Mouse (Mus musculus) midbrain, postnatal 0 days (tissue): Measurements from ENCODE around the gene Sf3a3. TPM values are rescaled to one million over a fixed set of nuclear protein-coding genes. Genes with fewer than 3 reads are reported as not detected.

ENCODE experiments used
- ATAC-seq: fragments of 200-750 bp; cut with Nextera tagmentation; 2 replicates; pipeline ENCODE4 v1.8.0; 2017; ENCODE audit warnings: moderate number of reproducible peaks, mild to moderate bottlenecking, moderate TSS enrichment, moderate library complexity; ENCODE audit not compliant: low FRiP score
- DNase-seq: peaks from one replicate; pipeline ENCODE4 v3.0.0-alpha.2; 2015; ENCODE audit warnings: low spot score
- H3K27ac ChIP-seq: fragments of 300-500 bp; sonication (generic); 2 replicates; pipeline ENCODE4 v1.5.1; 2014; ENCODE audit warnings: low read depth, mild to moderate bottlenecking, low read length, mixed read lengths
- H3K27me3 ChIP-seq: fragments of 300-500 bp; sonication (generic); 2 replicates; pipeline ENCODE4 v1.6.1; 2014; ENCODE audit warnings: low read length, control low read depth, mixed read lengths; ENCODE audit not compliant: insufficient read depth
- H3K36me3 ChIP-seq: fragments of 300-500 bp; sonication (generic); 2 replicates; pipeline ENCODE4 v1.6.1; 2014; ENCODE audit warnings: low read length, control low read depth, mixed read lengths; ENCODE audit not compliant: insufficient read depth
- H3K4me1 ChIP-seq: fragments of 300-500 bp; sonication (generic); 2 replicates; pipeline ENCODE4 v1.6.1; 2014; ENCODE audit warnings: mild to moderate bottlenecking, control low read depth, antibody characterized with exemption, low read length, mixed read lengths; ENCODE audit not compliant: insufficient read depth
- H3K4me2 ChIP-seq: fragments of 300-500 bp; sonication (generic); 2 replicates; pipeline ENCODE4 v1.6.1; 2014; ENCODE audit warnings: low read depth, mild to moderate bottlenecking, low read length, mixed read lengths; ENCODE audit not compliant: poor library complexity, severe bottlenecking
- H3K4me3 ChIP-seq: fragments of 300-500 bp; sonication (generic); 2 replicates; pipeline ENCODE4 v1.5.1; 2014; ENCODE audit warnings: low read depth, mild to moderate bottlenecking, low read length, moderate library complexity
- H3K9ac ChIP-seq: fragments of 300-500 bp; sonication (generic); replicated peaks from 2 replicates; pipeline ENCODE4 v1.6.1; 2014; ENCODE audit warnings: mild to moderate bottlenecking, low read length, moderate library complexity, mixed read lengths; ENCODE audit not compliant: poor library complexity, severe bottlenecking
- H3K9me3 ChIP-seq: fragments of 300-500 bp; sonication (generic); 2 replicates; pipeline ENCODE4 v1.6.1; 2016; ENCODE audit warnings: low read length, control low read depth
- CTCF ChIP-seq: IDR thresholded peaks from 2 replicates; pipeline ENCODE4 v1.5.1; 2016; ENCODE audit warnings: antibody characterized with exemption, mild to moderate bottlenecking
- WGBS: fragments of 180-500 bp; shearing (Covaris S2); extraction: QIAGEN DNeasy Blood & Tissue Kit; methylation state at CpG from one replicate; pipeline ENCODE4 v1.1.7; 2014; 5-methylcytosine and 5-hydroxymethylcytosine counted together
- polyA plus RNA-seq: library from polyadenylated mRNA; unstranded; fragments of >200 nt; fragmentation: Nextera tagmentation; extraction: Ambion mirVana; gene quantifications from 2 replicates; pipeline ENCODE4 v1.2.1, GENCODE M21; 2015
- total RNA-seq: library from RNA; depleted of rRNA; stranded (reverse); fragments of >200 nt; gene quantifications from 2 replicates; pipeline ENCODE4 v1.2.3, GENCODE M21; 2014

Gene Sf3a3
- total and polyA plus RNA-seq, 2 experiments from 2014 or later: 32.8 to 75.9 TPM

GRCm38 (mm10) chr4:124761201-124761600 lies 46.6 kb downstream of the Sf3a3 start:
- no peak overlapping the region for H3K27ac ChIP-seq
- no peak for ATAC-seq
- H3K4me2 ChIP-seq: no peak overlapping the region
- H3K36me3 ChIP-seq: 0 out of 2 replicates have a peak, but pooled peaks cover 2% of the 10 kb centered on the region
- no peak for DNase-seq
- TF ChIP-seq CTCF: no peak
- no peak overlapping the region for H3K4me3 ChIP-seq
- H3K27me3 ChIP-seq: no peaks in the 10 kb centered on the region
- H3K4me1 ChIP-seq: no peaks in the 10 kb centered on the region
- H3K9ac ChIP-seq: no peak overlapping the region
- no peaks in the 10 kb centered on the region for H3K9me3 ChIP-seq
- WGBS: 67% methylated on average over 1 of the region's 1 CpGs

DNA sequence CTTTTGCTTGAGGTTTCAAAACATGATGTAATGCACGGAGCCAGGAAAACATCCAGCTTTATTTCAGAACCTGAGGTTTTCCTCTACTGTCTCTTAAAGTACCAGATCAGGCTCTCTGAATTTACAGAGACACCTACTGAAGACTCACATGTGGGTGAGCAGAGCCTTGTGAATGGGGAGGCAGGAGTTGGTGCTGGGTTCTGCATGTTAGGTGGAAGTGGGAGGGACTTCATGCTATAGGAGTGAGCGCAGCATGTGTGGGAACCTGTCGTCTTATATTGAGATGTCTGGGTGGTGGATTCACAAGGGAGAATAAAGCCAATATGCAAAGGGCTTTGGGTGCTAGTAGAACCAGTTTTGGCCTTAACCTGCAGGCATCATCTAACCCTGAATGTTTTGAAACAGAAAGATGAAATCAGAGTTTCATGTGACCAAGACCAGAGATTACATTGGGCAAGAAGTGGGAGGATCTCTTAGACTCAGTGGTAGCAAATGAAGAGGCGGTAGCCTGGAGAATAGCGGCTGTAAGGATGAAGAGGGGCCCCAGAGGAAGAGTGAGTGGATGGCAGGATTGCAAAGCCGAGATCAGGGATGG lies 48.4 kb downstream of the Sf3a3 start:
- ATAC-seq (no peak), DNase-seq (no peak)
- Histone ChIP-seq H3K4me1 (no peaks in the 10 kb centered on the region), H3K36me3 (0 out of 2 replicates have a peak, but pooled peaks cover 2% of the 10 kb centered on the region), H3K9me3 (no peaks in the 10 kb centered on the region), H3K4me2 (no peak overlapping the region), H3K27ac (no peak overlapping the region), H3K4me3 (no peak overlapping the region), H3K27me3 (no peaks in the 10 kb centered on the region), H3K9ac (no peak overlapping the region)
- TF ChIP-seq CTCF: no peak
- 87% methylated on average over 6 of the region's 6 CpGs for whole genome bisulfite sequencing

- no peak for DNase-seq
- Histone ChIP-seq H3K4me3 (no peak overlapping the region), H3K9me3 (no peaks in the 10 kb centered on the region), H3K4me1 (no peaks in the 10 kb centered on the region), H3K4me2 (no peak overlapping the region), H3K36me3 (no peaks in the 10 kb centered on the region), H3K27me3 (no peaks in the 10 kb centered on the region), H3K27ac (no peak overlapping the region), H3K9ac (no peak overlapping the region)
- ATAC-seq: no peak
- no peak for TF ChIP-seq CTCF
- WGBS: 88% methylated on average over 23 of the region's 23 CpGs
These were observed 51.4 kb downstream of the Sf3a3 start for GRCm38 (mm10) chr4:124765802-124766565.

- Histone ChIP-seq H3K4me1 (no peaks in the 10 kb centered on the region), H3K27ac (no peak overlapping the region), H3K4me3 (no peak overlapping the region), H3K9ac (no peak overlapping the region), H3K9me3 (no peaks in the 10 kb centered on the region), H3K4me2 (no peak overlapping the region), H3K27me3 (no peaks in the 10 kb centered on the region), H3K36me3 (no peaks in the 10 kb centered on the region)
- 87% methylated on average over 2 of the region's 2 CpGs for WGBS
- no peak for TF ChIP-seq CTCF
- no peak for DNase-seq
- no peak for ATAC-seq
These were observed 52.0 kb downstream of the Sf3a3 start for GRCm38 (mm10) chr4:124766566-124766940.

DNA sequence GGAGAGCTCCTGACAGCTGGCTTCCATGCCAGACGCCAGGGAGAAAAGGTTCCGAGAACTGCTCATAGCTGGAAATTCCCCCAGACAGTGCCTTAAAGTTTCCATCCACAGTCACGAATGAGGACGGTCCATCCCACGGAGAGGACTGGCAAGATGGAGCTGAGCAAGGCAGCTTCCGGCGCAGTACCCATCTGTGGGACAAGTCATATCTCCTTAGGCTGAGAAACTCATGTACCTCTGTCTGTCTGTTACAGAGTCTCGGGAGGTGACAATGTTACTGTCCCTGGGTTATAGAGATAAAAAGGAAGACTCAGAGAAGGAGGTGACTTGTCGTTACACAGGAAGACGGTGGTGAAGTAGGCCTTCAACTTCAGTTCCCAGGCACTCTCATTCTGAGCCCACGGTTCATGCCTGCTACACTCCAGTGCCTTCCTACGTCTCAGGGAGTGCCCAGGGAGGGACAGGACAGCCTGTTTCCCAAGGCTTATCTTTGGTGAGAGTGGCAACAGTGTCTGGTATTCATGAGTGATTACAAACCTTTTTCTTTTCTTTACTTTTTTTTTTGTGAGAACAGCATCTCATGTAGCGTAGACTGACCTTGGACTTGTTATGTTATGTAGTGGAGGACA lies 54.5 kb downstream of the Sf3a3 start:
- no peak for DNase-seq
- no peak for ATAC-seq

DNA sequence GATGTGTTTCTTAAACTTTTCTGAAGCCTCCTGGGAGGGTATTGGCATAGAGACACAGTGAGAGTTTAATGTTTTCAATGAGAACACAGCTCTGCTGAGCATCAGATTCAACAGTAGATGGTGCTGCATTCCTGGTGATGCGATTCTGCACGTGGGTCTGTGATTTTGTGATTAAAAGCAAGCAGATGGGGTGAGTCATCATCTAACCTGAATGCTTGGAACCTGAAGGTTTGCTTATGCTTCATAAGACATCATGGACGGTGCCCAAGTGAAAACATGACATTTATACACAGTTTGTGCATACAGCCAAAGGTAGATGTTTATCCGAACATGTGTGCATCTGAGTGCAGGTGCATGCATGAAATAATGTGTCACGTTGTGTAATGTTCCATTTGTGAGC lies 56.0 kb downstream of the Sf3a3 start:
- no peak overlapping the region for H3K27ac ChIP-seq
- no peak overlapping the region for H3K9ac ChIP-seq
- no peak overlapping the region for H3K4me2 ChIP-seq
- no peaks in the 10 kb centered on the region for H3K9me3 ChIP-seq
- no peaks in the 10 kb centered on the region for H3K4me1 ChIP-seq
- peak; percentile 34 for TF ChIP-seq CTCF
- no peaks in the 10 kb centered on the region for H3K36me3 ChIP-seq
- ATAC-seq: no peak
- 84% methylated on average over 5 of the region's 5 CpGs for WGBS
- H3K27me3 ChIP-seq: no peaks in the 10 kb centered on the region
- no peak overlapping the region for H3K4me3 ChIP-seq
- DNase-seq: peak; percentile 19

More for the DNA sequence above, 54.5 kb downstream of the Sf3a3 start:
- 88% methylated on average over 13 of the region's 13 CpGs for WGBS
- no peaks in the 10 kb centered on the region for H3K27me3 ChIP-seq
- H3K4me1 ChIP-seq: no peaks in the 10 kb centered on the region
- H3K36me3 ChIP-seq: no peaks in the 10 kb centered on the region
- TF ChIP-seq CTCF: no peak
- no peak overlapping the region for H3K9ac ChIP-seq
- H3K27ac ChIP-seq: no peak overlapping the region
- no peak overlapping the region for H3K4me3 ChIP-seq
- no peak overlapping the region for H3K4me2 ChIP-seq
- no peaks in the 10 kb centered on the region for H3K9me3 ChIP-seq
